In the genomic region with DNA sequence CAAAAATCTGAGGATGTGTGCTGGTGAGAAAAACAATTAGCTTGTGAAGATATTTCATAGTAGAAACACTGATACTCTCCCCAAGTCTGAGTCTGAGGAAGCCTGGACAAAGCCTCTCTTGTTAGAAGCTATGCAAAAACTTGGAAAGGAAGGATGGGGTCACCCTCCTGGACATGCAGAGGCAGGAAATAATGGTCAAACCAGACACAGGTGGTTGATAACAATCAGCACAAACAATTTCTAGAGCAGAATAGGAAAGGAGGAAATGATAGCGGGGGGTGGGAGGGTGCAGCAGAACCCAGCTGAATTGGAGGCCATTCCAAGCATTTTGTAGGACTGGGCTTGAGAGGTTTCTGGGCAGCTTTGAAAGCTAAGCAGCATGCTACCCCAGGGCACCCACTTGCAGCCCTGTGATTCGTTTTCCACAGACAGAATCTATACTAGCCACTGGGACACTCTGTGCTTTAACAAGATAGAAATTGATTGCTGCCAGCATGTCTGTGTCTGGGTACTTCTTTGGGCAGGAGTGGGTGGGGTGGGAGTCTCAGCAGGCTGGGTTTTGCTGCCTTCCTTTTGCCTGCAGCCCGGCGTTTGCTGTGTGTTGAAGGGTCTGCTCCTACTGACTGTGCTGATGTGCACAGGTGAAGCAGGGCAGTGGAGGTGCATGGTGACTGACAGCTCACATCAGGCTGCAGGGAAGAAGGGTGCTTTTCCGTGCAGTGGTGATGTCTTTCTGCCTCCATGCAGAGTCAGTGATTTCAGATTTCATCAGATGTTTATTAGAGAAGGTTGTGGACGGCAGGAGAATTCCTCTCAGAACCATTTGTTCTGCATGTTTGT, we compare ENCODE assay signal across 8 mouse cellular contexts. TPM values are rescaled to one million over a fixed set of nuclear protein-coding genes. Genes with fewer than 3 reads are reported as not detected.
A peak's percentile ranks its signal among the peaks of the same experiment; 100 is the strongest.
DNase-seq lines count a peak whose midpoint lies in the region; ATAC-seq lines count a peak whose summit lies in the region.

No protein-coding gene starts in this region.

- peak; percentile 47; the same call in 1 of the 2 replicates for ATAC-seq in kidney, embryonic 14.5 days (ENCODE audit: low FRiP score, low TSS enrichment)
- ATAC-seq in forebrain, embryonic 16.5 days: peak; percentile 34; the same call in 1 of the 2 replicates
- no peak for ATAC-seq in megakaryocyte progenitor cell, adult 5-6 weeks (replicated peaks; ENCODE audit: poor library complexity)

- H3K36me3 ChIP-seq in kidney, embryonic 14.5 days (ENCODE audit: control insufficient read depth, insufficient read depth, low read length): peaks cover 4% of the 10 kb centered on the region
- peaks cover 3% of the 10 kb centered on the region; the same call in 1 of the 2 replicates for H3K36me3 ChIP-seq in forebrain, embryonic 16.5 days (ENCODE audit: control insufficient read depth, insufficient read depth)

- H3K9ac ChIP-seq in kidney, embryonic 14.5 days (ENCODE audit: low read depth, low read length): peak overlapping the region; percentile 23; the same call in 1 of the 2 replicates
- no peak overlapping the region; the same call in 1 of the 2 replicates for H3K9ac ChIP-seq in forebrain, embryonic 16.5 days (replicated peaks; ENCODE audit: low read depth, low read length)

- DNase-seq in kidney, adult 11 months: no peak
- DNase-seq in brain, adult 2 months (ENCODE audit: low read depth, low spot score): peak; percentile 18
- DNase-seq in mesoderm, embryonic 11.5 days (ENCODE audit: low read depth, low spot score): peak; percentile 44
- no peak for DNase-seq in cerebellum, adult 11-12 months
- DNase-seq in layer of hippocampus, adult 11-12 months (ENCODE audit: low spot score): no peak

- no peak overlapping the region for H3K4me3 ChIP-seq in kidney, embryonic 14.5 days (ENCODE audit: low read length)
- no peak overlapping the region for H3K4me3 ChIP-seq in forebrain, embryonic 16.5 days (replicated peaks; ENCODE audit: low read length)

- peak overlapping the region; percentile 85 for H3K27ac ChIP-seq in kidney, embryonic 14.5 days (ENCODE audit: low read depth, low read length)
- H3K27ac ChIP-seq in forebrain, embryonic 16.5 days (ENCODE audit: low read length): peak overlapping the region; percentile 70

- WGBS in kidney, embryonic 14.5 days: 38% methylated on average over 6 of the region's 6 CpGs
- 53% methylated on average over 6 of the region's 6 CpGs for WGBS in forebrain, embryonic 16.5 days

- H3K4me2 ChIP-seq in kidney, embryonic 14.5 days (replicated peaks; ENCODE audit: low read depth, low read length): no peak overlapping the region; the same call in 1 of the 2 replicates
- no peak overlapping the region for H3K4me2 ChIP-seq in forebrain, embryonic 16.5 days (ENCODE audit: low read length)

- H3K9me3 ChIP-seq in kidney, embryonic 14.5 days (ENCODE audit: control insufficient read depth, low read length): no peaks in the 10 kb centered on the region
- H3K9me3 ChIP-seq in forebrain, embryonic 16.5 days (ENCODE audit: control insufficient read depth, low read length): no peaks in the 10 kb centered on the region

- H3K4me1 ChIP-seq in kidney, embryonic 14.5 days (ENCODE audit: control insufficient read depth, insufficient read depth, low read length): peaks cover 22% of the 10 kb centered on the region
- peaks cover 15% of the 10 kb centered on the region for H3K4me1 ChIP-seq in forebrain, embryonic 16.5 days (replicated peaks; ENCODE audit: control insufficient read depth, insufficient read depth, low read length)

- H3K27me3 ChIP-seq in kidney, embryonic 14.5 days (ENCODE audit: control insufficient read depth, insufficient read depth, low read length): no peaks in the 10 kb centered on the region
- H3K27me3 ChIP-seq in forebrain, embryonic 16.5 days (replicated peaks; ENCODE audit: control insufficient read depth, insufficient read depth, low read length): no peaks in the 10 kb centered on the region

RNA-seq across cellular contexts. Expression of gene Traf3ip2, which starts 33.3 kb away (rescaled TPM):
- polyA plus RNA-seq in kidney, embryonic 14.5 days (2014; fragmentation: Nextera tagmentation; extraction: Ambion mirVana): 16.6 and 19.6 TPM in 2 replicates
- 6.3 and 6.9 TPM in 2 replicates for polyA plus RNA-seq in forebrain, embryonic 16.5 days (2015; fragmentation: Nextera tagmentation; extraction: Ambion mirVana)
- total RNA-seq in megakaryocyte progenitor cell, adult 5-6 weeks (2015): 11.2 and 11.6 TPM in 2 replicates
- 1.5 and 4.3 TPM in 2 replicates for total RNA-seq in megakaryocyte progenitor cell, adult 5-6 weeks (2017)

Comparison
In these comparisons a context has a peak if more than half of its experiments do, and no peak if none do; other contexts are left out.
1. DNase-seq: peak in brain, adult 2 months (single experiment) and mesoderm, embryonic 11.5 days (single experiment); none in kidney, adult 11 months (single experiment), cerebellum, adult 11-12 months (single experiment) and layer of hippocampus, adult 11-12 months (single experiment).